Mouse (Mus musculus): ENCODE results near the gene Rnf227. TPM values are rescaled to one million over a fixed set of nuclear protein-coding genes. Genes with fewer than 3 reads are reported as not detected.

The Rnf227 gene
- total RNA-seq, 2 experiments from 2014 or later, result 186 to 190 TPM

Other genes starting within 250 kb of the Rnf227 start
- 100 to 1,000 TPM; 129 to 133 TPM for gene Per1, start 245.2 kb upstream of the Rnf227 start, total RNA-seq (2021)
- under 1 TPM; 0.42 to 0.79 TPM for gene Hes7, start 220.1 kb upstream of the Rnf227 start, total RNA-seq (2021)
- under 1 TPM; 0.53 to 0.98 TPM for gene 9130213A22Rik, start 217.9 kb upstream of the Rnf227 start, total RNA-seq (2021)
- gene Aloxe3, start 214.6 kb upstream of the Rnf227 start, total RNA-seq (2021), result 1 to 10 TPM; 4.4 to 6.8 TPM
- 10 to 100 TPM in 1 of 2 experiments, 1 to 10 TPM in 1; 9.8 to 13.7 TPM for gene Alox12b, start 183.5 kb upstream of the Rnf227 start, total RNA-seq (2021)
- gene Alox8, start 142.6 kb upstream of the Rnf227 start, total RNA-seq (2021), result 10 to 100 TPM; 10.2 to 11.7 TPM
- gene Gucy2e, start 103.4 kb upstream of the Rnf227 start, total RNA-seq (2021), result 1 to 10 TPM; 1.2 TPM
- 10 to 100 TPM; 15.2 to 25.0 TPM for gene Cntrob, start 16.7 kb upstream of the Rnf227 start, total RNA-seq (2021)
- gene Trappc1, start 16.5 kb upstream of the Rnf227 start, total RNA-seq (2021), result 10 to 100 TPM; 53.2 to 59.5 TPM
- 100 to 1,000 TPM in 1 of 2 experiments, 10 to 100 TPM in 1; 75.3 to 102 TPM for gene Kcnab3, start 14.2 kb upstream of the Rnf227 start, total RNA-seq (2021)
- gene Chd3, start 28.9 kb downstream of the Rnf227 start, total RNA-seq (2021), result 100 to 1,000 TPM; 346 to 387 TPM
- 100 to 1,000 TPM; 117 to 120 TPM for gene Naa38, start 55.0 kb downstream of the Rnf227 start, total RNA-seq (2021)
- gene Cyb5d1, start 55.2 kb downstream of the Rnf227 start, total RNA-seq (2021), result 10 to 100 TPM; 42.7 to 48.1 TPM
- 1 to 10 TPM; 3.4 to 3.7 TPM for gene Tmem88, start 57.8 kb downstream of the Rnf227 start, total RNA-seq (2021)
- gene Kdm6b, start 73.2 kb downstream of the Rnf227 start, total RNA-seq (2021), result 10 to 100 TPM; 28.2 to 32.2 TPM
- gene Dnah2, start 208.6 kb downstream of the Rnf227 start, total RNA-seq (2021), result 1 to 10 TPM; 2.2 to 3.7 TPM
- 10 to 100 TPM; 51.9 to 65.6 TPM for gene Efnb3, start 219.7 kb downstream of the Rnf227 start, total RNA-seq (2021)
- 10 to 100 TPM in 1 of 2 experiments, 1 to 10 TPM in 1; 9.2 to 10.7 TPM for gene Wrap53, start 239.8 kb downstream of the Rnf227 start, total RNA-seq (2021)
- gene Trp53, start 239.9 kb downstream of the Rnf227 start, total RNA-seq (2021), result 10 to 100 TPM; 22.9 to 25.9 TPM

Measured in left cerebral cortex, adult 18-20 months (tissue).